Mouse (Mus musculus): ENCODE measurements around the gene Cpne2. TPM values are rescaled to one million over a fixed set of nuclear protein-coding genes. Genes with fewer than 3 reads are reported as not detected.
A peak's percentile ranks its signal among the peaks of the same experiment; 100 is the strongest.

Cpne2 gene
- 8.6 and 9.8 TPM in 2 replicates for polyA plus RNA-seq (2011; ENCODE audit: insufficient read depth, insufficient read length, low read depth, missing spikeins)

- Histone ChIP-seq H3K9me3 (replicated peaks; ENCODE audit: control insufficient read depth, insufficient read depth, low read length, poor library complexity, severe bottlenecking) (no peaks in the 10 kb centered on the region), H3K27ac (ENCODE audit: insufficient read depth, low read length) (no peak within 1 kb of the TSS), H3K9ac (ENCODE audit: low read depth, poor library complexity, severe bottlenecking) (peak within 1 kb of the TSS; percentile 85), H3K36me3 (ENCODE audit: control insufficient read depth, insufficient read depth, low read length, poor library complexity, severe bottlenecking) (no peaks in the 10 kb centered on the region), H3K4me1 (ENCODE audit: control insufficient read depth, insufficient read depth, low read length) (no peaks in the 10 kb centered on the region), H3K27me3 (ENCODE audit: control insufficient read depth, insufficient read depth, low read length, poor library complexity, severe bottlenecking) (peaks cover 19% of the 10 kb centered on the region), H3K4me3 (ENCODE audit: low read depth, low read length) (peak within 1 kb of the TSS; percentile 56)
- no peak for TF ChIP-seq POLR2A (IDR thresholded peaks at IDR 0.05; ENCODE audit: insufficient read depth, low read length)
Observed at GRCm38 (mm10) chr8:94532873-94533671, at the start of gene Cpne2. Gene Cpne2, plus strand, starts transcription at chr8:94532990.

GRCm38 (mm10) chr8:94485288-94485687 lies 47.5 kb upstream of the Cpne2 start:
- TF ChIP-seq POLR2A (IDR thresholded peaks at IDR 0.05; ENCODE audit: insufficient read depth, low read length) (no peak), EP300 (IDR thresholded peaks at IDR 0.05; ENCODE audit: insufficient read depth, low read depth, low read length) (no peak), CTCF (IDR thresholded peaks at IDR 0.05; ENCODE audit: low read depth, low read length) (no peak)
- Histone ChIP-seq H3K27ac (ENCODE audit: insufficient read depth, low read length) (no peak overlapping the region), H3K4me1 (ENCODE audit: control insufficient read depth, insufficient read depth, low read length) (no peaks in the 10 kb centered on the region), H3K9me3 (replicated peaks; ENCODE audit: control insufficient read depth, insufficient read depth, low read length, poor library complexity, severe bottlenecking) (no peaks in the 10 kb centered on the region), H3K4me3 (ENCODE audit: low read depth, low read length) (no peak overlapping the region), H3K27me3 (ENCODE audit: control insufficient read depth, insufficient read depth, low read length, poor library complexity, severe bottlenecking) (no peaks in the 10 kb centered on the region), H3K36me3 (ENCODE audit: control insufficient read depth, insufficient read depth, low read length, poor library complexity, severe bottlenecking) (no peaks in the 10 kb centered on the region), H3K9ac (ENCODE audit: low read depth, poor library complexity, severe bottlenecking) (no peak overlapping the region)

DNA sequence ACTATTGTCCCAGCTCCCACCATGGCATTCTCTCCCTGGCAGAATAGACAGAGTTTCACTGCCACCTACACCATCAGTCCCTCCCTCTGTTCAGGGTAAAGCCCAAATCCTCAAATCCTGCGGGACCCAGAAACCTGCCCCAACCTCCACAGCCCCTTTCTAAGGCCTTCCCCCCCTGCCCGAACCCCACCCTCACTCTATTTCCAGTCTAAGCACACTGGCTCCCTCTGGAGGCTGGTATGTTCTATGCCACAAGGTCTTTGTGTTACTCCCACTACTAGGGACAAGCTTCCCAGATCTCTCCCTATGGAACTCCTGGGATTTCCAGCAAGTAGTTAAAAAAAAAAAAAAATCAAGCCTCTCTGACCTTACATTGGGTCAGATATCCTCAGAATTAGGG lies 46.9 kb upstream of the Cpne2 start:
- no peaks in the 10 kb centered on the region for H3K27me3 ChIP-seq (ENCODE audit: control insufficient read depth, insufficient read depth, low read length, poor library complexity, severe bottlenecking)
- H3K9me3 ChIP-seq (replicated peaks; ENCODE audit: control insufficient read depth, insufficient read depth, low read length, poor library complexity, severe bottlenecking): no peaks in the 10 kb centered on the region
- TF ChIP-seq CTCF (IDR thresholded peaks at IDR 0.05; ENCODE audit: low read depth, low read length): peak; percentile 55
- TF ChIP-seq EP300 (IDR thresholded peaks at IDR 0.05; ENCODE audit: insufficient read depth, low read depth, low read length): no peak
- H3K4me1 ChIP-seq (ENCODE audit: control insufficient read depth, insufficient read depth, low read length): no peaks in the 10 kb centered on the region
- no peak overlapping the region for H3K4me3 ChIP-seq (ENCODE audit: low read depth, low read length)
- no peak overlapping the region for H3K9ac ChIP-seq (ENCODE audit: low read depth, poor library complexity, severe bottlenecking)
- no peaks in the 10 kb centered on the region for H3K36me3 ChIP-seq (ENCODE audit: control insufficient read depth, insufficient read depth, low read length, poor library complexity, severe bottlenecking)
- no peak overlapping the region for H3K27ac ChIP-seq (ENCODE audit: insufficient read depth, low read length)

GRCm38 (mm10) chr8:94488016-94488415 lies 44.8 kb upstream of the Cpne2 start:
- no peaks in the 10 kb centered on the region for H3K27me3 ChIP-seq (ENCODE audit: control insufficient read depth, insufficient read depth, low read length, poor library complexity, severe bottlenecking)
- H3K9ac ChIP-seq (ENCODE audit: low read depth, poor library complexity, severe bottlenecking): no peak overlapping the region
- no peak overlapping the region for H3K4me3 ChIP-seq (ENCODE audit: low read depth, low read length)
- H3K9me3 ChIP-seq (replicated peaks; ENCODE audit: control insufficient read depth, insufficient read depth, low read length, poor library complexity, severe bottlenecking): no peaks in the 10 kb centered on the region
- no peaks in the 10 kb centered on the region for H3K36me3 ChIP-seq (ENCODE audit: control insufficient read depth, insufficient read depth, low read length, poor library complexity, severe bottlenecking)
- TF ChIP-seq POLR2A (IDR thresholded peaks at IDR 0.05; ENCODE audit: insufficient read depth, low read length) (no peak), CTCF (IDR thresholded peaks at IDR 0.05; ENCODE audit: low read depth, low read length) (no peak), EP300 (IDR thresholded peaks at IDR 0.05; ENCODE audit: insufficient read depth, low read depth, low read length) (no peak)
- no peaks in the 10 kb centered on the region for H3K4me1 ChIP-seq (ENCODE audit: control insufficient read depth, insufficient read depth, low read length)
- no peak overlapping the region for H3K27ac ChIP-seq (ENCODE audit: insufficient read depth, low read length)

GRCm38 (mm10) chr8:94489809-94490483 lies 42.8 kb upstream of the Cpne2 start:
- Histone ChIP-seq H3K4me3 (ENCODE audit: low read depth, low read length) (no peak overlapping the region), H3K4me1 (ENCODE audit: control insufficient read depth, insufficient read depth, low read length) (no peaks in the 10 kb centered on the region), H3K9me3 (replicated peaks; ENCODE audit: control insufficient read depth, insufficient read depth, low read length, poor library complexity, severe bottlenecking) (no peaks in the 10 kb centered on the region), H3K27ac (ENCODE audit: insufficient read depth, low read length) (no peak overlapping the region), H3K9ac (ENCODE audit: low read depth, poor library complexity, severe bottlenecking) (no peak overlapping the region), H3K36me3 (ENCODE audit: control insufficient read depth, insufficient read depth, low read length, poor library complexity, severe bottlenecking) (no peaks in the 10 kb centered on the region), H3K27me3 (ENCODE audit: control insufficient read depth, insufficient read depth, low read length, poor library complexity, severe bottlenecking) (no peaks in the 10 kb centered on the region)
- TF ChIP-seq POLR2A (IDR thresholded peaks at IDR 0.05; ENCODE audit: insufficient read depth, low read length) (no peak), EP300 (IDR thresholded peaks at IDR 0.05; ENCODE audit: insufficient read depth, low read depth, low read length) (no peak), CTCF (IDR thresholded peaks at IDR 0.05; ENCODE audit: low read depth, low read length) (no peak)
